Mouse (Mus musculus): Measurements from ENCODE around the gene Adgrg5. TPM values are rescaled to one million over a fixed set of nuclear protein-coding genes. Genes with fewer than 3 reads are reported as not detected.
A peak's percentile ranks its signal among the peaks of the same experiment; 100 is the strongest.

The Adgrg5 gene
- total RNA-seq, 2 experiments from 2014 or later: not detected

DNA sequence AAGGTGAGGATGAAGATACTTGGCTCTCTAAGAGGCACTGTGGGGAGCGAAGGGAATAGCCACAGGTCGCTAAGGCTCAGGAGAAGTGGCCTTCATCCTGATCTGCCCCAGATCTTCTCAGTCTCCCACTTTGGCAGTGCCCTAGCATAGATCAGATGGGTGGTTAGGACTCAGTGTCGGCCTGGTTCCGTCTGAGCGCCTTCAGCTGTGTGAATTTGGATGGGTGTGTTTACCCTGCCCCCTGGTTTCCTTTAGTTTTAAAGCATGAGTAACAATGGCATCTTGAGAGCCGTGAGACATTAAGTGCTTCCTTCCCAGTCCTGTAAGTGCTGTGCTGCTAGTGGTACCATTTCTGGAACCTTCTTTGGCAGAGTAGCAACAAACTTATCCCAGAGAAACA is 65.1 kb downstream of the Adgrg5 start:
- intact Hi-C loops (cut with DNase I): no loop called here
- DNase-seq (ENCODE audit: low spot score in 2 of 2): no peak

DNA sequence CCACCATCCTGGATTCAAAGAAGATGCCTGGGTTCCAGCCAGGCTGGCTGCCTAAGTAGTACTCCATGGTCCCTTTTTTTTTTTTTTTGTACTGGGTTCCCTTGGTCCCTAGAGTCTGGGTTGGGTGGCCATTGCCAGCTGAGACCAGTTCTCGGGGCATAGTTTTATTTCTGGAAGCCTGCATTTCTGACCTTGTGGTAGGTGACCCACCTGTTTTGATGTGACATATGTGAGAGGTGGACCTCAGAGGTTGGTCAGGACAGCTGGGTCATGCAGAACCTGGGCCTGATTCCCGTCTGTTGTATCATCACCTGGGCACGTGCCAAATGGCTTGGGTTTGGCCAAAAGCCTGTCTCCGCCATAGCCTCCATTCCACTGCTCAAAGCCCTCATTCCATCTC is 66.2 kb downstream of the Adgrg5 start:
- intact Hi-C loops (cut with DNase I): loop anchor here (5.0 kb wide), 1 partner anchor 117 kb away; no protein-coding TSS in a partner anchor
- no peak for DNase-seq (ENCODE audit: low spot score in 2 of 2)

DNA sequence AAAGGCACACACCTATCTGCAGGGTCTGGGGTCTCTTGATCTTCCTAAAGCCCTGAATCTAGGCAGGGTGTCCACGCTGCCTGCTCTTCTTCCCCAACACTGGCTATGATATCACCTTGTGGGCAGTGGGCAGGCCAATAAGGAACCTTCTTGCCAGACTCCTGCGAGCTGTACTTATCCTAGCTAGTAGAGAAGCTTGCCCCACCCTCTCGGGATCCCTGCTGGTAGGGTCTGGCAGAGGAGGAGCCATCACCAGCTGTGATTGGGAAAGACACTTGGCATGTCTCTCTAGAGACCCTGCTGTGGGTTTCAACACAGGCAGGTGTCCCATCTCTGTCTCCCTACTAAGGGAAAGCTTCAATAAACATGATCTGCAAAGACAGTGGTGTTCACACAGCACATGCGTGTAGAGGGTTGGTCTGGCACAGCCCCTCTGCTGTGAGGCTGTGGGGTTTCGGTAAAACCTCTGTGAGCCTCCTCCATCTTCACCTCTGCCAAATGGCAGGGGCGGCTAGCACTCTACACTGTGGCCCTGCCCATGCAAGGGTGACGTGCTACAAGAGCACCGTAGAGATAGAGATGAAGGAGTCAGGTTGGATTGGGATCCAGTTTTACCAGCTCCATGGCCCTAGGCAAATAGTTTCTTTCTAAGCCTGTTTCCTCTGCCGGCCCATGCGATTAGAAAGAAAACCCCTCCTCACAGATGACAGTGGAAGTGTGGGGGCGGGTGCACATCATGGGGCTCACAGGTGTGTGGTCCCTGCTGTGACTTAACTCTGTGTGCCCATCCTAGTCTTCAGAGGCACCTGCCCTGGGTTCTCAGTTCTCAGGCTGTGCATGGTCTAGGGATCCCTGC is 67.3 kb downstream of the Adgrg5 start:
- DNase-seq (ENCODE audit: low spot score in 2 of 2): no peak
- intact Hi-C loops (cut with DNase I): loop anchor here (5.0 kb wide), 1 partner anchor 119 kb away; no protein-coding TSS in a partner anchor

DNA sequence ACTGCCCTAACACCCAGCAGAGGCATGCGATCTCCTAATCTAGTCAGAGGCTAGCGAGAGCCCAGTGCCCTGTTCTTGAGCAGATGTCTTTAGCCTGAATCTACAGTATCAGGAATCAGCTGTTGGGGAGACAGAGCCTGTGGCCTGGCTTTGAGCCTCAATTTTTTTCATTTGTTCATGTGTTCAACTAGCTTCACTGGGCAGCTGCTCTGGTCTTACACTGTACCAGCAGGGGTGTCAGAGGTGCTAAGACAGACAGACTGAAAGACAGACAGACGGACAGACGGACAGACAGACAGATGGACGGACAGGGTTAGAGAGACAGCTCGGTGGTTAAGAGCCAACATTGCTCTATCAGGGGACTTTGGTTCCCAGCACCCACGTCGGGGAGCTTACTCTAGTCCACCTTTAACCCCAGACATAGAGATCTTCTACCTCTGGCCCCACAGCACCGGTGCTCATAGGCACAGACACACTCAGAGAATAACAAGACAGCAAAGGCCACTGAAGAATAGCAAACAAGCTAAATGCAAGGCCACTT is 68.0 kb downstream of the Adgrg5 start:
- intact Hi-C loops (cut with DNase I): loop anchor here (5.0 kb wide), 1 partner anchor 119 kb away; no protein-coding TSS in a partner anchor
- DNase-seq (ENCODE audit: low spot score in 2 of 2): no peak

DNA sequence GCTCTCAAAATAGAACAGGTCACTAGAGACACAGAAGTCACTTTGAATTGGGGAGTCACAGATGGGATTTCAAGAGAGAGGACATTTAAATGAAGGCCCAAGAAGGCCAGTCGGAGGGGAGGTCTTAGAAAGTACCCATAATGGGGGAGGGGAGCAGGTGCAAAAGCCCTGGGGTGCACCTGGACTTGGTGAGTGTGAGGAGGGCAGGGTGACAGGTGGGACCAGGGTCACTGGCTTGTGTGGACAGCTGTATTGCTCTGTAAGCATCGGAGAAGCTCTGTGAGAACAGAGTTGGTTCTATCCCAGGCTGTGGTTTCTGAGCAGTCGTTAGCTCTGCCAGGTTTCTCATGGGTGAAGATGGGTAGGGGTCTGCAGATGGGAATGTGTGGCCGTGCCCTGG is 68.5 kb downstream of the Adgrg5 start:
- intact Hi-C loops (cut with DNase I): loop anchor here (5.0 kb wide), 1 partner anchor 120 kb away; no protein-coding TSS in a partner anchor
- no peak for DNase-seq (ENCODE audit: low spot score in 2 of 2)

DNA sequence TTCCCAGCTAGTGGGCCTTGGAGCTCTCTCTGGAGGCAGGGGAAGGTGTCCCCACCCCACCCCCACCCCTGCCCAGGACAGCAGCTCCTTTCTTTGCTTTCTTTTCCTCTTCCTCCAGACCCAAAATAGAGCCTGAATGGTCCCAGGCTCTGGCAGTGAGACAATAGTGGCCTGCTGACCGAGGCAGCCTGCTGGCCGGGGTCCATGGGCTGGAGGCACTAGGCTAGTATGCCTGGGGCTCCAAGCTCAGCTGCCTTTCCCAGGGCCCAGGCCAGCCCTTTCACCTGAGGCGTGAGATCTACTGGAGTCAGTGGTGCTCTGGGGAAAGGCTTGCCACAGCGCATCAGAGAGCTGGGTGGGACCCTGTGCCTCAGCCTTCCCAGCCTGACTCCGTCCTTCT is 69.0 kb downstream of the Adgrg5 start:
- DNase-seq (ENCODE audit: low spot score in 2 of 2): peak in 1 of 2 experiments; percentile 54
- intact Hi-C loops (cut with DNase I): loop anchor here (5.0 kb wide), 1 partner anchor 120 kb away; no protein-coding TSS in a partner anchor

Other genes starting within 250 kb of the Adgrg5 start
- 10 to 100 TPM; 29.0 to 58.2 TPM for gene Pllp, start 227.4 kb upstream of the Adgrg5 start, total RNA-seq (2021)
- gene Ccl22, start 178.1 kb upstream of the Adgrg5 start, total RNA-seq (2021): under 1 TPM in 1 of 2 experiments, not detected in 1; 0.17 TPM
- 100 to 1,000 TPM; 622 to 723 TPM for gene Cx3cl1, start 151.7 kb upstream of the Adgrg5 start, total RNA-seq (2021)
- 10 to 100 TPM; 10.7 to 12.0 TPM for gene Ccl17, start 113.2 kb upstream of the Adgrg5 start, total RNA-seq (2021)
- gene Coq9, start 85.4 kb upstream of the Adgrg5 start, total RNA-seq (2021): 10 to 100 TPM; 89.3 to 92.6 TPM
- 10 to 100 TPM; 67.6 to 73.5 TPM for gene Ciapin1, start 85.3 kb upstream of the Adgrg5 start, total RNA-seq (2021)
- gene Polr2c, start 66.2 kb upstream of the Adgrg5 start, total RNA-seq (2021): 10 to 100 TPM; 67.1 to 72.7 TPM
- gene Dok4, start 47.4 kb upstream of the Adgrg5 start, total RNA-seq (2021): 10 to 100 TPM; 20.0 to 22.3 TPM
- gene Ccdc102a, start 5.6 kb upstream of the Adgrg5 start, total RNA-seq (2021): 1 to 10 TPM; 1.8 to 1.9 TPM
- gene Adgrg1, start 51.1 kb downstream of the Adgrg5 start, total RNA-seq (2021): 10 to 100 TPM; 73.3 to 74.2 TPM
- gene Adgrg3, start 94.0 kb downstream of the Adgrg5 start, total RNA-seq (2021): under 1 TPM in 1 of 2 experiments, not detected in 1; 0.29 TPM
- gene Drc7, start 131.4 kb downstream of the Adgrg5 start, total RNA-seq (2021): under 1 TPM; 0.68 to 0.99 TPM
- gene Katnb1, start 157.5 kb downstream of the Adgrg5 start, total RNA-seq (2021): 10 to 100 TPM; 42.0 to 46.7 TPM

Data from left cerebral cortex, postnatal 36 days (tissue).